Mouse (Mus musculus): ENCODE data around the gene Sec31a.

DNA sequence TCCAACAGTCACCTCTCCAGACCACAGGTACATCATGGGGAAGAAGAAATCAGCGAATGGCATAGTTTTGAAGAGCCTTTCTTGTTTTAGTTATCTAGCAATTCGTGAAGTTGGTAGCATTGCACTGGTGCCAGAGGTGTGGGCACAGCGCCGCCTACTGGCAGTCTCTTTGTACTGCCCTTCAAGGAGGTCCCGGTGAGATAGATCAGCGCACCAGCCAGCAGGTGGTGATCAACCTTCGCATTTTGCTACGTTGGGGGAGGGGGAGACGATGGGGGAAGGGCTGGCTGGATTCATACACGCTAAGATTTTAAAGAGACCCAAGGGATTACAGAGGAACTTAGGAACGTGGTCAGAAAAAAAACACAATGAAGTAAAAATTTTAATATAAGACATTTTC, 94.0 kb downstream of the Sec31a start:
- peak; percentile 98 for TF ChIP-seq CTCF (IDR thresholded peaks at IDR 0.05; ENCODE audit: low read depth)
- TF ChIP-seq EP300 (IDR thresholded peaks at IDR 0.05; ENCODE audit: low read depth) = no peak

All from liver, postnatal 0 days (tissue).